Mouse (Mus musculus) MEL (cell line): ENCODE data around the gene Rab11fip4. TPM values are rescaled to one million over a fixed set of nuclear protein-coding genes. Genes with fewer than 3 reads are reported as not detected.

Experiments used
- DNase-seq: peaks from one replicate; pipeline ENCODE4 v3.0.0; 2011; ENCODE audit warnings: low read depth, low spot score
- H3K27ac ChIP-seq: 2 replicates; pipeline ENCODE4 v1.5.1; 2012; ENCODE audit warnings: low read depth, mild to moderate bottlenecking, control low read depth, low read length, moderate library complexity; ENCODE audit not compliant: control insufficient read depth
- H3K27me3 ChIP-seq, 2 experiments: fragments of 150-350 bp in 1 of 2; sonication (generic) in 1 of 2; 2 replicates each; pipeline ENCODE4 v1.6.1; 2012; ENCODE audit warnings: low read length in 2 of 2, mild to moderate bottlenecking in 2 of 2, improper control_type of control experiment in 1 of 2, moderate library complexity in 1 of 2; ENCODE audit not compliant: insufficient read depth in 2 of 2, control insufficient read depth in 1 of 2
- H3K36me3 ChIP-seq, 2 experiments: 2 replicates each; pipeline ENCODE4 v1.6.1; 2012 to 2014; ENCODE audit warnings: low read length in 2 of 2, improper control_type of control experiment in 1 of 2, inconsistent platforms in 1 of 2, mild to moderate bottlenecking in 1 of 2; ENCODE audit not compliant: insufficient read depth in 2 of 2, control insufficient read depth in 1 of 2
- H3K4me1 ChIP-seq, 2 experiments: fragments of 150-350 bp in 1 of 2; sonication (generic) in 1 of 2; 2 replicates each; pipeline ENCODE4 v1.6.1; 2012; ENCODE audit warnings: low read length in 2 of 2, improper control_type of control experiment in 1 of 2, mild to moderate bottlenecking in 1 of 2; ENCODE audit not compliant: insufficient read depth in 2 of 2, control insufficient read depth in 1 of 2
- H3K4me3 ChIP-seq, 2 experiments: fragments of 150-350 bp in 1 of 2; sonication (generic) in 1 of 2; 2 replicates each; pipeline ENCODE4 v1.5.1; 2012; ENCODE audit warnings: low read depth in 2 of 2, low read length in 2 of 2, mild to moderate bottlenecking in 2 of 2, moderate library complexity in 2 of 2, control low read depth in 1 of 2, improper control_type of control experiment in 1 of 2; ENCODE audit not compliant: control insufficient read depth in 1 of 2, insufficient read depth in 1 of 2
- H3K79me2 ChIP-seq: 2 replicates; pipeline ENCODE4 v1.6.1; 2012; ENCODE audit warnings: mild to moderate bottlenecking, low read length, moderate library complexity; ENCODE audit not compliant: control insufficient read depth, poor library complexity, insufficient read depth
- H3K9ac ChIP-seq: 2 replicates; pipeline ENCODE4 v1.6.1; 2012; ENCODE audit warnings: low read depth, mild to moderate bottlenecking, control low read depth, low read length, moderate library complexity; ENCODE audit not compliant: control insufficient read depth, poor library complexity, severe bottlenecking
- H3K9me3 ChIP-seq: fragments of 150-350 bp; sonication (generic); replicated peaks from 2 replicates; pipeline ENCODE4 v1.6.1; 2012; ENCODE audit warnings: mild to moderate bottlenecking, low read length, improper control_type of control experiment, moderate library complexity; ENCODE audit not compliant: insufficient read depth
- BHLHE40 ChIP-seq: IDR thresholded peaks from 2 replicates; pipeline ENCODE4 v1.6.1; 2012; ENCODE audit warnings: low read depth, mild to moderate bottlenecking, inconsistent platforms, low read length, improper control_type of control experiment, borderline replicate concordance
- CTCF ChIP-seq, 3 experiments: IDR thresholded peaks in 2 of 3; conservative IDR thresholded peaks in 1 of 3; 2 replicates each; pipeline ENCODE4 v1.5.1; 2011 to 2012; ENCODE audit warnings: low read length in 3 of 3, low read depth in 2 of 3, mild to moderate bottlenecking in 2 of 3, improper control_type of control experiment in 1 of 3, inconsistent platforms in 1 of 3, mixed read lengths in 1 of 3, moderate library complexity in 1 of 3; ENCODE audit not compliant: control insufficient read depth in 1 of 3, insufficient read depth in 1 of 3, poor library complexity in 1 of 3, severe bottlenecking in 1 of 3
- EP300 ChIP-seq, 2 experiments: IDR thresholded peaks; 2 replicates each; pipeline ENCODE4 v1.6.1; 2011; ENCODE audit warnings: improper control_type of control experiment in 2 of 2, low read length in 2 of 2, low read depth in 1 of 2, mild to moderate bottlenecking in 1 of 2
- ETS1 ChIP-seq: IDR thresholded peaks from 2 replicates; pipeline ENCODE4 v1.6.1; 2012; ENCODE audit warnings: low read depth, mild to moderate bottlenecking, inconsistent platforms, low read length, improper control_type of control experiment, moderate library complexity
- GABPA ChIP-seq: IDR thresholded peaks from 2 replicates; pipeline ENCODE4 v1.6.1; 2012; ENCODE audit warnings: low read depth, mild to moderate bottlenecking, inconsistent platforms, low read length, improper control_type of control experiment, moderate library complexity
- GATA1 ChIP-seq: IDR thresholded peaks from 2 replicates; pipeline ENCODE4 v1.6.1; 2011; ENCODE audit warnings: low read depth, low read length, improper control_type of control experiment
- HCFC1 ChIP-seq: IDR thresholded peaks from 2 replicates; pipeline ENCODE4 v1.6.1; 2012; ENCODE audit warnings: low read depth, mild to moderate bottlenecking, inconsistent platforms, low read length, improper control_type of control experiment, moderate library complexity
- JUND ChIP-seq: IDR thresholded peaks from 2 replicates; pipeline ENCODE4 v1.6.1; 2011; ENCODE audit warnings: low read depth, mild to moderate bottlenecking, improper control_type of control experiment, low read length
- MAX ChIP-seq: IDR thresholded peaks from 2 replicates; pipeline ENCODE4 v1.6.1; 2011; ENCODE audit warnings: low read length, improper control_type of control experiment
- MAZ ChIP-seq: IDR thresholded peaks from 2 replicates; pipeline ENCODE4 v1.6.1; 2012; ENCODE audit warnings: low read depth, mild to moderate bottlenecking, inconsistent platforms, low read length, improper control_type of control experiment
- MXI1 ChIP-seq: IDR thresholded peaks from 2 replicates; pipeline ENCODE4 v1.6.1; 2011; ENCODE audit warnings: mild to moderate bottlenecking, low read depth, low read length, improper control_type of control experiment
- MYB ChIP-seq: IDR thresholded peaks from 2 replicates; pipeline ENCODE4 v1.6.1; 2011; ENCODE audit warnings: mild to moderate bottlenecking, low read depth, low read length, improper control_type of control experiment
- NELFE ChIP-seq: IDR thresholded peaks from 2 replicates; pipeline ENCODE4 v1.6.1; 2011; ENCODE audit warnings: low read depth, low read length, improper control_type of control experiment
- NRF1 ChIP-seq: IDR thresholded peaks from 2 replicates; pipeline ENCODE4 v1.6.1; 2014; ENCODE audit warnings: low read depth, mild to moderate bottlenecking, inconsistent platforms, low read length, improper control_type of control experiment, moderate library complexity; ENCODE audit not compliant: poor library complexity, insufficient read depth, severe bottlenecking
- POLR2AphosphoS2 ChIP-seq: IDR thresholded peaks from 2 replicates; pipeline ENCODE4 v1.6.1; 2011; ENCODE audit warnings: low read length, improper control_type of control experiment
- POLR2AphosphoS5 ChIP-seq: IDR thresholded peaks from 2 replicates; pipeline ENCODE4 v1.6.1; 2012; ENCODE audit warnings: low read depth, borderline replicate concordance, mild to moderate bottlenecking, inconsistent platforms, low read length, moderate library complexity, mixed read lengths
- RCOR1 ChIP-seq: IDR thresholded peaks from 2 replicates; pipeline ENCODE4 v1.6.1; 2012; ENCODE audit warnings: low read depth, mild to moderate bottlenecking, inconsistent platforms, low read length, improper control_type of control experiment
- SIN3A ChIP-seq: IDR thresholded peaks from 2 replicates; pipeline ENCODE4 v1.6.1; 2012; ENCODE audit warnings: low read length, improper control_type of control experiment, inconsistent platforms
- SMC3 ChIP-seq: IDR thresholded peaks from 2 replicates; pipeline ENCODE4 v1.6.1; 2011; ENCODE audit warnings: low read depth, low read length, improper control_type of control experiment
- TAL1 ChIP-seq: IDR thresholded peaks from 2 replicates; pipeline ENCODE4 v1.6.1; 2012; ENCODE audit warnings: mild to moderate bottlenecking, inconsistent platforms, low read length, moderate library complexity, mixed read lengths
- TBP ChIP-seq: IDR thresholded peaks from 2 replicates; pipeline ENCODE4 v1.8.0; 2011; ENCODE audit warnings: low read depth, low read length, improper control_type of control experiment
- TCF12 ChIP-seq: IDR thresholded peaks from 2 replicates; pipeline ENCODE4 v1.6.1; 2014; ENCODE audit warnings: low read depth, mild to moderate bottlenecking, inconsistent platforms, low read length, improper control_type of control experiment, moderate library complexity
- UBTF ChIP-seq: IDR thresholded peaks from 2 replicates; pipeline ENCODE4 v1.6.1; 2012; ENCODE audit warnings: low read depth, mild to moderate bottlenecking, inconsistent platforms, low read length, improper control_type of control experiment, moderate library complexity, borderline replicate concordance; ENCODE audit not compliant: insufficient read depth
- USF2 ChIP-seq, 2 experiments: IDR thresholded peaks; 2 replicates each; pipeline ENCODE4 v1.6.1; 2011 to 2012; ENCODE audit warnings: improper control_type of control experiment in 2 of 2, low read length in 2 of 2, borderline replicate concordance in 1 of 2, inconsistent platforms in 1 of 2, low read depth in 1 of 2, mild to moderate bottlenecking in 1 of 2; ENCODE audit not compliant: insufficient read depth in 1 of 2
- ZC3H11A ChIP-seq: IDR thresholded peaks from 2 replicates; pipeline ENCODE4 v1.6.1; 2012; ENCODE audit warnings: low read depth, mild to moderate bottlenecking, inconsistent platforms, low read length, improper control_type of control experiment
- ZMIZ1 ChIP-seq: IDR thresholded peaks from 2 replicates; pipeline ENCODE4 v1.6.1; 2012; ENCODE audit warnings: low read depth, mild to moderate bottlenecking, inconsistent platforms, low read length, improper control_type of control experiment, moderate library complexity
- polyA plus RNA-seq, 2 experiments: library from polyadenylated mRNA; stranded (reverse) in 1 of 2; unstranded in 1 of 2; fragments of >175 nt in 1 of 2; fragments of >200 nt in 1 of 2; gene quantifications; 2 replicates each; pipeline versions ENCODE4 v1.2.1 to v1.2.4; 2012; ENCODE audit warnings: low replicate concordance in 2 of 2, low read depth in 1 of 2; ENCODE audit not compliant: insufficient read length in 2 of 2, insufficient read depth in 1 of 2, missing spikeins in 1 of 2
- total RNA-seq: library from RNA; depleted of rRNA; stranded (reverse); fragments of 300-350 nt; gene quantifications from 2 replicates; pipeline ENCODE4 v1.2.3, GENCODE M21; 2012

Gene Rab11fip4
- total and polyA plus RNA-seq, 3 experiments = under 0.01 to 0.03 TPM; not detected in 1

GRCm38 (mm10) chr11:79633366-79633765, 42.4 kb downstream of the Rab11fip4 start:
- H3K27me3 ChIP-seq = no peaks in the 10 kb centered on the region
- peaks cover 14 to 19% of the 10 kb centered on the region in 2 experiments for H3K4me1 ChIP-seq
- peak; percentile 71 for DNase-seq

DNA sequence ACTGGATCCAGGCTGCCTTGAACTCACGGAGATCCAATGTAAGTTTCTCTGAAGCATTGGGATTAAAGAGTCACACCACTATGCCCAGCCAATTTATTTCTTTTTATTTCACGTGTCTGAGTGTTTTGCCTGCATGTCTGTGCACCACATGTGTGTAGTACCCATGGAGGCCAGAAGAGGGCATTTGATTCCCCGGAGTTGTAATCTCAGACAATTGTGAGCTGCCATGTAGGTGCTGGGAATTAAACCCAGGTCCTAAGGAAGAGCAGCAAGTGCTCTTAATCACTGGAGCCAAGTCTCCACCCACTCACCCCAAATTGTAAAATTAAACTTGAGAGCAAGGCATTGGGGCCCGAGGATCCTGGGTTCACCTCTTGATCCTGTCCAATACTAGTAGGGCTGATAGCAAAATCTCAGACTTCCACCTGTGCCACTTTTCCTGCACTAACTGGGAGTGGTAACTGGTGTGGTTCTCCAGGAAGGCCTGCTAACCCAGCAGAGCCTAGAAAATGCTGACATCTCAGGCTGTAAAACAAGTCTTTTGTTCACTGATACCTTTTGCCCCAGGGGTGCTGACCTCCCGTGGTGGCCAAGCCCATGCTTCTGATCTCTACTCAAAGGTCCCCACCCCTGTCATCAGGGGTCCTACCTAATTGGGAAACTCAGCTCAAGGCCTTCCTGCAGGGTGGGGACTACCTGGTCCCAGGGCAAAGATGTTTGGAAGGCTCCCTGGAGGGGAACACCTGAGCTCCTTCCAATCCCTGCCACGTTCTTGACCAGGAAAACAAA, 44.8 kb downstream of the Rab11fip4 start:
- H3K27ac ChIP-seq = no peak overlapping the region
- no peaks in the 10 kb centered on the region for H3K9me3 ChIP-seq
- H3K4me1 ChIP-seq = peaks cover 17 to 23% of the 10 kb centered on the region in 2 experiments
- H3K36me3 ChIP-seq = peaks cover 0 to 14% of the 10 kb centered on the region in 2 experiments; a peak in 2 of 4 replicates
- TF ChIP-seq SMC3 = peak; percentile 17; the same call in 1 of the 2 replicates
- TF ChIP-seq GABPA = no peak
- peak; percentile 23 to 41 (median 39); a peak in 5 of 6 replicates for TF ChIP-seq CTCF (IDR thresholded peaks at IDR 0.05 in 2 of 3, conservative IDR thresholded peaks at IDR 0.05 in 1 of 3; ENCODE audit: control insufficient read depth in 1 of 3, insufficient read depth in 1 of 3, low read depth in 2 of 3, low read length in 3 of 3, poor library complexity in 1 of 3, severe bottlenecking in 1 of 3)
- no peak for TF ChIP-seq POLR2AphosphoS5
- TF ChIP-seq, all 39 proteins: peak for 2
- Histone ChIP-seq H3K9ac (no peak overlapping the region), H3K4me3 (no peak overlapping the region), H3K79me2 (no peaks in the 10 kb centered on the region), H3K27me3 (no peaks in the 10 kb centered on the region)
- peak; percentile 51 for DNase-seq

More at GRCm38 (mm10) chr11:79633366-79633765, 42.4 kb downstream of the Rab11fip4 start:
- no peaks in the 10 kb centered on the region for H3K79me2 ChIP-seq
- TF ChIP-seq BHLHE40 (peak; percentile 38; the same call in 1 of the 2 replicates), UBTF (no peak), SIN3A (peak; percentile 42; the same call in 1 of the 2 replicates), MAX (no peak), RCOR1 (0 out of 2 replicates have a peak, but pooled peaks have one; percentile 10), MYB (peak; percentile 73), TCF12 (peak; percentile 71), JUND (no peak), ZMIZ1 (0 out of 2 replicates have a peak, but pooled peaks have one; percentile 3), GATA1 (peak; percentile 82), POLR2AphosphoS2 (0 out of 2 replicates have a peak, but pooled peaks have one; percentile 36), USF2 (IDR thresholded peaks at IDR 0.05; ENCODE audit: borderline replicate concordance in 1 of 2, insufficient read depth in 1 of 2, low read depth in 1 of 2, low read length in 2 of 2) (no peak), HCFC1 (peak; percentile 44; the same call in 1 of the 2 replicates), ETS1 (peak; percentile 64), EP300 (IDR thresholded peaks at IDR 0.05; ENCODE audit: low read depth in 1 of 2, low read length in 2 of 2) (peak; percentile 75 to 82), MXI1 (no peak), TAL1 (0 out of 2 replicates have a peak, but pooled peaks have one; percentile 23), MAZ (peak; percentile 1; the same call in 1 of the 2 replicates), NRF1 (peak; percentile 32; the same call in 1 of the 2 replicates), ZC3H11A (no peak), GABPA (no peak), TBP (peak; percentile 47; the same call in 1 of the 2 replicates), NELFE (peak; percentile 22; the same call in 1 of the 2 replicates)
- TF ChIP-seq, all 39 proteins: peak for 16
- H3K4me3 ChIP-seq = peak overlapping the region in 1 of 2 experiments; percentile 1; a peak in 1 of 4 replicates
- H3K9ac ChIP-seq = peak overlapping the region; percentile 35
- no peaks in the 10 kb centered on the region for H3K9me3 ChIP-seq
- peak overlapping the region; percentile 54 for H3K27ac ChIP-seq
- H3K36me3 ChIP-seq = peaks cover 0 to 12% of the 10 kb centered on the region in 2 experiments; a peak in 2 of 4 replicates
